In the genomic region with DNA sequence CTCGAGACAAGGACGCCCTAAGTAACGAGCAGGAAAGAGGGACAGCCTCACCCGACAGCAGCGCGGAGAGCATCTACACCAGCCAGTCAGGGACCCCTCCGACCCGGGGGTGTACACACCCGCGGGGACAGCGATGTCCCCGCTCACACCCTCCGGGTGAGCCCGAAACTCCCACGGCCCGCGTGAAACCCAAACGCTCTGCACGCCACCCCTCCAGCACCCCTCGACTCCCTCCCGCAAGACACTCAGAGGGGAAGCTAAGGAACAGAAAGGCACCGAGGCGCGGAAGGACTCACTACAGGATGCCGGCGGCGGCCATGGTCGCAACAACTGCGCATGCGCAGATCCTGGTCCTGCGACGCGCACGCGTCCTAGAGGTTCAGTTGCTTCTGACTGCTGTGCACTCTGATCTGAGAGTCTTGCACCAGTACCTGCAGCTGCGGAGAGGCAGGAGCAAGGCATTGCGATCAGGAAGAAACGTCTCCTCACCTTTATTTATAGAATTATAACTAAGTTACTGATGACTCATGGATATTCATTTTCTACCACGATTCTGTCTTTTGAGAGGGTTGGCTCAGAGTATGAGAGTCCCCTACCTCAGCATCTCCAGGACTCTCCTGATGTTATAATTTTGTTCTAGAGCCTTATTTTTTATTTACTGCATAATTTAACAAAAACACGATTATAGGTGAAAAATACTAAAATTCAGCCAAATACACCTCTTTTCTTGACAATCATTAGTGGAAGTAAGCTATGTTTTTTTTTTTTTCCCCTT, we compare ENCODE assay signal across 8 mouse cellular contexts. TPM values are rescaled to one million over a fixed set of nuclear protein-coding genes. Genes with fewer than 3 reads are reported as not detected.
DNase-seq lines count a peak whose midpoint lies in the region; ATAC-seq and TF ChIP-seq lines count a peak whose summit lies in the region.

Gene Zfp329 (minus strand): TSS at position 338 of the 775 bp plus-strand sequence.

- peak; percentile 96 for ATAC-seq in Patski
- ATAC-seq in hindbrain, embryonic 14.5 days (ENCODE audit: low FRiP score): peak; percentile 98

- POLR2A ChIA-PET in Patski (lab: Charles Lee): no interaction called here

- H3K4me2 ChIP-seq in hindbrain, embryonic 14.5 days (replicated peaks): peak within 1 kb of the TSS; percentile 68

- H3K4me1 ChIP-seq in hindbrain, embryonic 14.5 days (replicated peaks; ENCODE audit: control insufficient read depth, insufficient read depth, low read length): peaks cover 8% of the 10 kb centered on the region

- peak; percentile 63 for DNase-seq in Patski (ENCODE audit: low read depth, low spot score)
- DNase-seq in cerebellum, postnatal 14 days: peak; percentile 95
- peak; percentile 88 to 91 for DNase-seq in frontal cortex, postnatal 14 days (ENCODE audit: low spot score in 2 of 2)
- peak; percentile 95 for DNase-seq in hindbrain, embryonic 14.5 days (ENCODE audit: low spot score)
- DNase-seq in left cerebral cortex, adult 11 months (ENCODE audit: low spot score): peak; percentile 86
- peak; percentile 92 for DNase-seq in lung, postnatal 4 days
- peak; percentile 85 for DNase-seq in retina, postnatal 7 days (ENCODE audit: low read depth, low spot score)
- DNase-seq in urinary bladder, adult 2 months (ENCODE audit: low spot score): peak; percentile 85

- H3K27ac ChIP-seq in hindbrain, embryonic 14.5 days: peak within 1 kb of the TSS; percentile 93

- peaks cover 43% of the 10 kb centered on the region for H3K9me3 ChIP-seq in hindbrain, embryonic 14.5 days (ENCODE audit: control insufficient read depth, low read length)

- under 1% methylated on average over 39 of the region's 40 CpGs for WGBS in hindbrain, embryonic 14.5 days

- in situ Hi-C loops in Patski (cut with MboI; ENCODE audit: low pct_unique_long_range_greater_than_20kb): no loop called here

- TF ChIP-seq CTCF in Patski (IDR thresholded peaks at IDR 0.05): no peak

- CTCF ChIA-PET in Patski (lab: Charles Lee): no interaction called here

- peak within 1 kb of the TSS; percentile 93 for H3K9ac ChIP-seq in hindbrain, embryonic 14.5 days

- peaks cover 12% of the 10 kb centered on the region for H3K36me3 ChIP-seq in hindbrain, embryonic 14.5 days (replicated peaks; ENCODE audit: control insufficient read depth, insufficient read depth)

- no peaks in the 10 kb centered on the region for H3K27me3 ChIP-seq in Patski
- no peaks in the 10 kb centered on the region for H3K27me3 ChIP-seq in hindbrain, embryonic 14.5 days (ENCODE audit: control insufficient read depth, insufficient read depth, low read length)

- H3K4me3 ChIP-seq in hindbrain, embryonic 14.5 days (replicated peaks; ENCODE audit: low read length): peak within 1 kb of the TSS; percentile 73

RNA-seq across cellular contexts. Expression of gene Zfp329, which starts in this region (rescaled TPM):
- polyA plus RNA-seq in Patski (2021): 6.1 TPM
- 30.8 and 31.5 TPM in 2 replicates for polyA plus RNA-seq in hindbrain, embryonic 14.5 days (2014; fragmentation: Nextera tagmentation; extraction: Ambion mirVana)
- 12.3 and 13.9 TPM in 2 replicates for polyA plus RNA-seq in urinary bladder, adult 2 months (2012; rRNA removed)

Comparison
In these comparisons a context has a peak if more than half of its experiments do, and no peak if none do; other contexts are left out.
1. Peak in every context shown above with its lines: DNase-seq, ATAC-seq, H3K4me3 ChIP-seq and H3K27ac ChIP-seq.